ENCODE assay signal across 18 mouse cellular contexts in the genomic region with DNA sequence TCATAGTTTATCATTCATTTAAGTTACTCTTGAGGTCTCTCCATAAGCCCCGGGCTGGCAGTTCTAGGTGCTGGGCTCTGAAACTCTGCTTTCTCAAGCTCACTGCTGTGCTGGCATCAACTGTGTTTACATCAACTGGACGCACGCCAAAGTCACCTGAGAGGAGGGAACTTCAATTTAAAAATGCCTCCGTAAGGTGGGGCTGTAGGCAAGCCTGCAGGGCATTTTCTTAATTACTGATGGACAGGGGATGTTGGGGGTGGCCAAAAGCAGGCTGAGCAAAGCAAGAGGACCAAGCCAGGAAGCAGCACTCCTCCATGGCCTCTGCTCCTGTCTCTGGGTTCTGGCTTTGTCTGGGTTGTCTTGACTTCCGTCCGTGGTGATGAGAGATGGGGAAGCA.
DNase-seq lines count a peak whose midpoint lies in the region; ATAC-seq and TF ChIP-seq lines count a peak whose summit lies in the region.
"Had no signal": no experiment of that assay in that cellular context is flagged by ENCODE, and none has a peak within 500 bp of the region (broad histone marks: within the 10 kb centered on the region; RNA-seq: fewer than 3 reads in every experiment).

No protein-coding gene starts in this region.

- H3K27ac ChIP-seq in kidney, embryonic 15.5 days = no peak overlapping the region
- H3K27ac ChIP-seq in left cerebral cortex, adult 2 months = no peak overlapping the region
- H3K27ac ChIP-seq: embryonic facial prominence, embryonic 15.5 days; heart, embryonic 13.5 days; hindbrain, embryonic 15.5 days; limb, embryonic 12.5 days; liver, embryonic 14.5 days had no signal

- H3K27me3 ChIP-seq in kidney, embryonic 15.5 days = no peaks in the 10 kb centered on the region
- H3K27me3 ChIP-seq: embryonic facial prominence, embryonic 15.5 days; hindbrain, embryonic 15.5 days; Patski had no signal

- peaks cover 4% of the 10 kb centered on the region; the same call in 1 of the 2 replicates for H3K4me1 ChIP-seq in kidney, embryonic 15.5 days
- H3K4me1 ChIP-seq in lung, adult 2 months (ENCODE audit: control insufficient read depth, insufficient read depth, low read length) = no peaks in the 10 kb centered on the region
- H3K4me1 ChIP-seq: embryonic facial prominence, embryonic 15.5 days; heart, embryonic 13.5 days; hindbrain, embryonic 15.5 days had no signal

- intact Hi-C loops in left cerebral cortex, adult 2 months (cut with DNase I) = no loop called here

- no peak for TF ChIP-seq POLR2A in lung, adult 2 months (IDR thresholded peaks at IDR 0.05; ENCODE audit: borderline replicate concordance, extremely low read depth, low read depth, low read length)

- no peak for TF ChIP-seq CTCF in lung, adult 2 months (IDR thresholded peaks at IDR 0.05; ENCODE audit: insufficient read depth, low read length)
- no peak for TF ChIP-seq CTCF in left cerebral cortex, adult 2 months (IDR thresholded peaks at IDR 0.05)

- H3K36me3 ChIP-seq in kidney, embryonic 15.5 days = no peaks in the 10 kb centered on the region
- H3K36me3 ChIP-seq: embryonic facial prominence, embryonic 15.5 days; heart, embryonic 13.5 days; hindbrain, embryonic 15.5 days; limb, embryonic 12.5 days had no signal

- 75% methylated on average over 6 of the region's 6 CpGs for WGBS in kidney, embryonic 15.5 days
- WGBS in lung, adult 2 months = 47% methylated on average over 6 of the region's 6 CpGs

- ATAC-seq in kidney, embryonic 15.5 days (replicated peaks; ENCODE audit: low FRiP score) = no peak
- ATAC-seq: activated CD4-positive, CD25-positive, alpha-beta regulatory T cell, adult 4 months; forebrain, embryonic 14.5 days; Patski had no signal

- no peaks in the 10 kb centered on the region for H3K9me3 ChIP-seq in kidney, embryonic 15.5 days (replicated peaks)
- H3K9me3 ChIP-seq: embryonic facial prominence, embryonic 15.5 days; heart, embryonic 13.5 days; hindbrain, embryonic 15.5 days; limb, embryonic 12.5 days had no signal

- H3K4me2 ChIP-seq in kidney, embryonic 15.5 days = no peak overlapping the region
- H3K4me2 ChIP-seq: embryonic facial prominence, embryonic 15.5 days; heart, embryonic 13.5 days; hindbrain, embryonic 15.5 days; limb, embryonic 12.5 days had no signal

- DNase-seq in kidney, adult 11 months = peak; percentile 50
- DNase-seq in urinary bladder, postnatal 25 days (ENCODE audit: low spot score) = peak; percentile 43
- no peak for DNase-seq in urinary bladder, postnatal 10 days (ENCODE audit: low spot score)
- peak; percentile 39 for DNase-seq in lung, adult 2 months
- DNase-seq in spleen, postnatal 4 days (ENCODE audit: low spot score in 2 of 2) = no peak
- no peak for DNase-seq in left cerebral cortex, adult 2 months (ENCODE audit: extremely low spot score in 1 of 2, low spot score in 2 of 2)
- DNase-seq: cerebellum, adult 8-10 months; heart, postnatal 36 days; thymus, adult 2 months had no signal

- H3K9ac ChIP-seq in kidney, embryonic 15.5 days = no peak overlapping the region
- H3K9ac ChIP-seq: embryonic facial prominence, embryonic 15.5 days; heart, embryonic 13.5 days; hindbrain, embryonic 15.5 days; limb, embryonic 12.5 days; liver, embryonic 14.5 days had no signal

- H3K4me3 ChIP-seq in kidney, embryonic 15.5 days (replicated peaks) = no peak overlapping the region
- no peak overlapping the region for H3K4me3 ChIP-seq in lung, adult 2 months (replicated peaks; ENCODE audit: extremely low read depth, low read depth, low read length)
- H3K4me3 ChIP-seq in left cerebral cortex, adult 2 months = no peak overlapping the region
- H3K4me3 ChIP-seq: embryonic facial prominence, embryonic 15.5 days; heart, embryonic 13.5 days; hindbrain, embryonic 15.5 days; limb, embryonic 12.5 days had no signal

Comparison
In these comparisons a context has a peak if more than half of its experiments do, and no peak if none do; other contexts are left out.
1. DNase-seq: peak in kidney, adult 11 months (single experiment), urinary bladder, postnatal 25 days (single experiment) and lung, adult 2 months (single experiment); none in urinary bladder, postnatal 10 days (single experiment), spleen, postnatal 4 days (0 of 2) and left cerebral cortex, adult 2 months (0 of 2).